Mouse (Mus musculus) hematopoietic stem cell, adult 5-6 weeks (primary cell): ENCODE results near the gene Lcp2. TPM values are rescaled to one million over a fixed set of nuclear protein-coding genes. Genes with fewer than 3 reads are reported as not detected.
A peak's percentile ranks its signal among the peaks of the same experiment; 100 is the strongest.
"Not testable (repeated sequence)": the region's sequence is repeated elsewhere in the genome, so short reads cannot be mapped to it uniquely, and the experiment has no call there.

Experiments used
- ATAC-seq, 2 experiments: fragments of 125-278 bp in 1 of 2; replicated peaks in 1 of 2; 2 replicates each; pipeline ENCODE4 v1.8.0; 2016 to 2017; ENCODE audit warnings: inconsistent platforms in 2 of 2, mild to moderate bottlenecking in 2 of 2, moderate number of reproducible peaks in 2 of 2, low read depth in 1 of 2, moderate TSS enrichment in 1 of 2; ENCODE audit not compliant: low FRiP score in 2 of 2, poor library complexity in 2 of 2, severe bottlenecking in 2 of 2, insufficient read depth in 1 of 2, low TSS enrichment in 1 of 2
- total RNA-seq: library from RNA; stranded (forward); fragments of 172-1452, 232-1000 nt; gene quantifications from 2 replicates; pipeline ENCODE4 v1.2.3, GENCODE M21; 2017

Lcp2 gene
- total RNA-seq, 1 experiment from 2014 or later: 60.3 TPM

- ATAC-seq: no peak
These were observed 70.9 kb downstream of the Lcp2 start for GRCm38 (mm10) chr11:34117581-34117980.

- ATAC-seq: no peak
These were observed 71.6 kb downstream of the Lcp2 start for GRCm38 (mm10) chr11:34118319-34118718.

- ATAC-seq: peak; percentile 64 to 79; a peak in 3 of 4 replicates
These were observed 76.4 kb downstream of the Lcp2 start for GRCm38 (mm10) chr11:34123147-34123546.

- no peak for ATAC-seq
These were observed 78.1 kb downstream of the Lcp2 start for GRCm38 (mm10) chr11:34124852-34125251.

DNA sequence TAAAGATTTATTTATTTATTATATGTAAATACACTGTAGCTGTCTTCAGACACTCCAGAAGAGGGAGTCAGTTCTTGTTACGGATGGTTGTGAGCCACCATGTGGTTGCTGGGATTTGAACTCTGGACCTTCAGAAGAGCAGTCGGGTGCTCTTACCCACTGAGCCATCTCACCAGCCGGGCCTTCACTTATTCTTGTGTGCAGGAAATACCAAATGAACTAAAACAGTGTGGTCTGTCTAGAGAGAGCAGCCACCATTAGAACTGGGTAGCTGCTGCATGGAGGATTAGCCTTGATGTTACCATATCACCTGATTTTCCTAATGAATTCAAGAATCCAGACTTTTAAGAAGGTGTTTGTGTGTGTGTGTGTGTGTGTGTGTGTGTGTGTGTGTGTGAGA is 79.0 kb downstream of the Lcp2 start:
- ATAC-seq: not testable (repeated sequence)

DNA sequence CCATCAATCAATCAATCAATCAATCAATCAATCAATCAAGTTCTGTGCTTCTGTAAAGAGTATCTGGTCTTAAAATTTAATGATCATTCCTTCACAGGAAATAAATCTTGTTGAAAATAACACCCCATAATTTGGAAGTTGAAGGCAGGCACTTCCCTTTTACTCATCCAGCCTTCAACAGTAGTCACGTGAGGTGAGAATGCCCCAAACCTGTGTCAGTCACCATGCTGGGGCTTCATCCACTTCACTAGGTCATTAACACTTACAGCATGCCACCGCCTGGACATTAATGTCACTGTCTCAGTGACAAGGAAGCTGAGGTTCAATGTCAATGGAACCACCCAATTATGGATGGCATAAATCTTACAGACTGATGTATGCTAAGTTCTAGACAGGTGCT is 81.7 kb downstream of the Lcp2 start:
- ATAC-seq: no peak

GRCm38 (mm10) chr11:34139296-34139695 is 92.6 kb downstream of the Lcp2 start:
- ATAC-seq: no peak

Other genes with a start within 250 kb of the Lcp2 start
- gene Kcnmb1, start 83.9 kb upstream of the Lcp2 start, total RNA-seq: not detected in 2 replicates
- not detected in 2 replicates for gene Kcnip1, start 53.8 kb upstream of the Lcp2 start, total RNA-seq
- not detected in 2 replicates for gene 4930469K13Rik, start 51.6 kb downstream of the Lcp2 start, total RNA-seq
- not detected in 2 replicates for gene Foxi1, start 161.2 kb downstream of the Lcp2 start, total RNA-seq